Mouse (Mus musculus) heart, embryonic 11.5 days (tissue): ENCODE measurements around the gene Tcf20. TPM values are rescaled to one million over a fixed set of nuclear protein-coding genes. Genes with fewer than 3 reads are reported as not detected.

Experiments used
- ATAC-seq: fragments of 200-750 bp; cut with Nextera tagmentation; replicated peaks from 2 replicates; pipeline ENCODE4 v1.8.0; 2017; ENCODE audit warnings: moderate library complexity; ENCODE audit not compliant: insufficient number of reproducible peaks, low FRiP score, low TSS enrichment
- H3K27ac ChIP-seq: fragments of 300-500 bp; sonication (generic); 2 replicates; pipeline ENCODE4 v1.5.1; 2014; ENCODE audit warnings: mild to moderate bottlenecking, low read depth, low read length
- H3K27me3 ChIP-seq: fragments of 300-500 bp; sonication (generic); 2 replicates; pipeline ENCODE4 v1.6.1; 2014; ENCODE audit warnings: mild to moderate bottlenecking, low read length, mixed read lengths; ENCODE audit not compliant: control insufficient read depth, insufficient read depth
- H3K36me3 ChIP-seq: fragments of 300-500 bp; sonication (generic); 2 replicates; pipeline ENCODE4 v1.6.1; 2014; ENCODE audit warnings: mild to moderate bottlenecking, low read length, moderate library complexity, mixed read lengths; ENCODE audit not compliant: control insufficient read depth, insufficient read depth
- H3K4me1 ChIP-seq: fragments of 300-500 bp; sonication (generic); 2 replicates; pipeline ENCODE4 v1.6.1; 2014; ENCODE audit warnings: low read length; ENCODE audit not compliant: control insufficient read depth, insufficient read depth
- H3K4me2 ChIP-seq: fragments of 300-500 bp; sonication (generic); 2 replicates; pipeline ENCODE4 v1.6.1; 2014; ENCODE audit warnings: mild to moderate bottlenecking, moderate library complexity
- H3K4me3 ChIP-seq: fragments of 300-500 bp; sonication (generic); 2 replicates; pipeline ENCODE4 v1.5.1; 2014; ENCODE audit warnings: low read depth, low read length
- H3K9ac ChIP-seq: fragments of 300-500 bp; sonication (generic); 2 replicates; pipeline ENCODE4 v1.6.1; 2014; ENCODE audit warnings: mild to moderate bottlenecking, low read depth, low read length, moderate library complexity
- H3K9me3 ChIP-seq: fragments of 300-500 bp; sonication (generic); replicated peaks from 2 replicates; pipeline ENCODE4 v1.6.1; 2016; ENCODE audit warnings: low read length; ENCODE audit not compliant: control insufficient read depth
- WGBS: fragments of 180-500 bp; shearing (Covaris S2); extraction: QIAGEN DNeasy Blood & Tissue Kit; methylation state at CpG from one replicate; pipeline ENCODE4 v1.1.7; 2014; ENCODE audit not compliant: insufficient replicate concordance; 5-methylcytosine and 5-hydroxymethylcytosine counted together
- polyA plus RNA-seq: library from polyadenylated mRNA; unstranded; fragments of >200 nt; fragmentation: Nextera tagmentation; extraction: Ambion mirVana; gene quantifications from 2 replicates; pipeline ENCODE4 v1.2.1, GENCODE M21; 2014

Gene Tcf20
- polyA plus RNA-seq, 1 experiment from 2014 or later = 6.7 TPM

GRCm38 (mm10) chr15:82822347-82822746 is 165.3 kb downstream of the Tcf20 start:
- H3K27me3 ChIP-seq = no peaks in the 10 kb centered on the region
- H3K9me3 ChIP-seq = no peaks in the 10 kb centered on the region
- no peaks in the 10 kb centered on the region; the same call in 1 of the 2 replicates for H3K36me3 ChIP-seq
- no peaks in the 10 kb centered on the region for H3K4me1 ChIP-seq
- no peak overlapping the region for H3K9ac ChIP-seq
- no peak for ATAC-seq
- no peak overlapping the region for H3K4me3 ChIP-seq
- 81% methylated on average over 3 of the region's 4 CpGs for WGBS
- H3K27ac ChIP-seq = no peak overlapping the region
- no peak overlapping the region for H3K4me2 ChIP-seq

- no peaks in the 10 kb centered on the region for H3K9me3 ChIP-seq
- H3K4me2 ChIP-seq = no peak overlapping the region
- H3K27ac ChIP-seq = no peak overlapping the region
- H3K4me3 ChIP-seq = no peak overlapping the region
- H3K27me3 ChIP-seq = no peaks in the 10 kb centered on the region
- H3K4me1 ChIP-seq = no peaks in the 10 kb centered on the region
- H3K36me3 ChIP-seq = no peaks in the 10 kb centered on the region; the same call in 1 of the 2 replicates
- WGBS = 71% methylated on average over 1 of the region's 1 CpGs
- ATAC-seq = no peak
- no peak overlapping the region for H3K9ac ChIP-seq
These were observed 166.0 kb downstream of the Tcf20 start for GRCm38 (mm10) chr15:82821657-82822056.

DNA sequence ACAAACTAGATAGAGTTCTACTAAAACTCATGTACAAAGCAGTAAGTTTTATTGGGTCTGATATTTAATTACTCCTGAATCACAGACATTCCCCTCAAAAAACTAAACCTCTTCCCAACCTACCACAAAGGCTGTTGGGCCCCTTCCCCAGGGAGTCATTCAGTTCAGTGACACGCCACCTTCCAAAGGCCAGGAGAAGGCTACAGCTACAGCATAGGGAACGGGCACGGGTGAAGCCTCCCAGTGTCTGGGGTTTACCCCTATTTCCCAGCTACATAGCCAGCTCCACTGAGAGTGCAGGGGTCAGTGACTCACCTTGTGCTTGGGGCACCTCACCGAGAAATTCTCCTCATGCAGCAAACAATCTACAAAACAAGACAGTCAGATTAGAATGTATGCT is 172.4 kb downstream of the Tcf20 start:
- H3K4me2 ChIP-seq = no peak overlapping the region
- 84% methylated on average over 4 of the region's 4 CpGs for WGBS
- H3K27me3 ChIP-seq = no peaks in the 10 kb centered on the region
- no peaks in the 10 kb centered on the region for H3K9me3 ChIP-seq
- H3K36me3 ChIP-seq = no peaks in the 10 kb centered on the region
- no peak overlapping the region for H3K27ac ChIP-seq
- H3K4me1 ChIP-seq = no peaks in the 10 kb centered on the region
- ATAC-seq = no peak
- H3K4me3 ChIP-seq = no peak overlapping the region
- H3K9ac ChIP-seq = no peak overlapping the region

DNA sequence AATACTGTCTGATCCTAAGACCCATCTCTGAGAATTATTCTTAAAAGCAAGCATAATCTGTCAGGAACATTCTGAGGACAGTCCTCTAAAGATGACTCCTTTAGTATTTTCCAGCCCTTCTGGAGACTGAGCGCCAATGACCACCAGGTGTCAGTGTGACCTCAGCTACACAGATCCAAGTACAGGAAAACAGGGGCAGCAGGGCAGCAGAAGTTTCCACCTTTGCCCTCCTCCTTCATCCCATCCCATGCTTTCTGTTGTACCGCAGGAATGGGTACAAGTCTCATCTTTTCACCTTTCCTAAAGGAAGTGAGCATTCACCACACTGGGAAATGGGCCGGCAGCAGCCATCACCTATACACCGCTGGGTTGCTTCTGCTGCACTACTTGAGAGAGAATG is 172.9 kb downstream of the Tcf20 start:
- H3K4me3 ChIP-seq = no peak overlapping the region
- H3K27me3 ChIP-seq = no peaks in the 10 kb centered on the region
- WGBS = 64% methylated on average over 4 of the region's 4 CpGs
- no peaks in the 10 kb centered on the region for H3K4me1 ChIP-seq
- H3K36me3 ChIP-seq = no peaks in the 10 kb centered on the region
- no peak for ATAC-seq
- no peak overlapping the region for H3K9ac ChIP-seq
- H3K27ac ChIP-seq = no peak overlapping the region
- no peak overlapping the region for H3K4me2 ChIP-seq
- H3K9me3 ChIP-seq = no peaks in the 10 kb centered on the region

- no peaks in the 10 kb centered on the region for H3K27me3 ChIP-seq
- no peak overlapping the region for H3K9ac ChIP-seq
- no peaks in the 10 kb centered on the region for H3K36me3 ChIP-seq
- no peak overlapping the region for H3K27ac ChIP-seq
- no peak overlapping the region for H3K4me3 ChIP-seq
- no peak for ATAC-seq
- no peaks in the 10 kb centered on the region for H3K4me1 ChIP-seq
- WGBS = 76% methylated on average over 7 of the region's 7 CpGs
- H3K9me3 ChIP-seq = no peaks in the 10 kb centered on the region
- H3K4me2 ChIP-seq = no peak overlapping the region
These were observed 173.4 kb downstream of the Tcf20 start for GRCm38 (mm10) chr15:82814321-82814720.

DNA sequence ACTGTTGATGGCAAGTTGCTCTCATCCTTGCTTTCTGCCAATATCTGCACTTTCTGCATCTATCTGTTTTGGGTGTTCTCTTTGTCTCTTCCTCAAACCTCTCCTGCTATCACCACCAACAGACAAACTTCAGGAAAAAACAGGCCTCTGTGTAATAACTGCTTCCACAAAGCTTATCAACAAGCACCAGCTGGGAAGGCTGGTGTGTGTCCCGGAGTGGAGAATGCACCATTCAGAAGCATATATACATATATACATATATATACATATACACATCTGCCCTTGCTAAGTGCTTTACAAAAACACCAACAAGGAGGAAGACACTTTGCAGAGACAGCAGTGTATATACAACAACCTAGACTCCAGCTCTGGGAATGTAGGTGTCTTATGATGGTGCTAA is 177.1 kb downstream of the Tcf20 start:
- WGBS = 76% methylated on average over 1 of the region's 1 CpGs
- no peak for ATAC-seq

DNA sequence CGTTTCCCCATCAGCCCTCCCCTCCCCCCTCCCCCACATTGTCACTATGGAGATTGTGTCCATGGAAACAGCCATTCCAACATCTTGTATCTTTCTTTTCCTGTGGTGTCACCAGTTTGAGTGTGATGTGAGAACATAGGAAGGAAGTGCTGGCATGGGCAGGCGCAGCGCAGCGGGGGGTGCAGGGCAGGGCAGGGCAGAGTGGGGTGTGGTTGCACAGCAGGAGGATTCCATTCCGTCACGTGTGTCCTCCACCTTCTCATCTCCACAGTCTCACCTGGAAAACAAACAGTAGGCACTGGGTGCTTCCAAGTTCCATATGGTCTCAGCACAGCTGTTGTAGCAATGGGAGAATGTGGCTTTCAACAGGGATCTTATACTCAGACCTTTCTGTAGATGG is 178.2 kb downstream of the Tcf20 start:
- 71% methylated on average over 6 of the region's 6 CpGs for WGBS
- Histone ChIP-seq H3K4me1 (no peaks in the 10 kb centered on the region), H3K27ac (no peak overlapping the region), H3K9ac (no peak overlapping the region), H3K4me2 (no peak overlapping the region), H3K27me3 (no peaks in the 10 kb centered on the region), H3K36me3 (no peaks in the 10 kb centered on the region), H3K4me3 (no peak overlapping the region), H3K9me3 (no peaks in the 10 kb centered on the region)
- no peak for ATAC-seq

More for the DNA sequence above, 177.1 kb downstream of the Tcf20 start:
- no peaks in the 10 kb centered on the region for H3K36me3 ChIP-seq
- H3K4me2 ChIP-seq = no peak overlapping the region
- H3K4me1 ChIP-seq = no peaks in the 10 kb centered on the region
- H3K9me3 ChIP-seq = no peaks in the 10 kb centered on the region
- H3K27ac ChIP-seq = no peak overlapping the region
- no peaks in the 10 kb centered on the region for H3K27me3 ChIP-seq
- no peak overlapping the region for H3K4me3 ChIP-seq
- no peak overlapping the region for H3K9ac ChIP-seq

DNA sequence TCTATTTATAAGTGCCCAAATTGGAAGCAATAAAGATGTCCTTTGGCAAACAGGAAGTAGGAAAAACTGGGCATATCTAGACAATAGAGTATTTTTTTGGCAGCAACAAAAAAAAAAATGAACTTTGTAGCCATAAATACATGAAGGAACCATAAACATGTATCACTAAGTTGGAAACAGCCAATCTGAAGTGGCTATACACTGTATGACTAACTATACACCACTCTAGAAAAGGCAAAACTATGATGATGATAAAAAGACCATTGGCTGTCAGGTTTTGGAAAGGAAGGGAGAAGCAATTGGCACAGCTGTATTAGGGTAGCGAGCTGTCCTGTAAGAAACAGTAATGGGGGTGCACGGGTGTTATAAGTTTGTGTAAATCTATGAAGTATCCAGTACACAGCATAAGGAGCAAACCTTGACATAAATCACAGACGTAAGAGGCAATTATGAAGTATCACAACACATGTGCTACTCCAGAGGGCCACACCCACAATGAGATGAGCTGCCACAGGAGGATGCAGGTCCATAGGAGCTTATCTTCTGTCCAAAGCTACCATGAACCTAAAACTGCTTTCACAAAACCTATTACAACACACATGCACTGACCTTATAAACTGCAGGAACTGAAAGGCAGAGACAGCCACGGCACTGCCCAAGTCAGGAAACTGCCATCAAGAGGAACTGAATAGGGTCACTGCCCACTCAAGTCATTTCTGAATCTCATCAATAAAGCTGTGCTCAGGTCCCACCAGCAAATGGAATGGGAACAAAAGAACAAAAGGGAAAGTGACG is 180.5 kb downstream of the Tcf20 start:
- Histone ChIP-seq H3K9ac (no peak overlapping the region), H3K9me3 (no peaks in the 10 kb centered on the region), H3K36me3 (no peaks in the 10 kb centered on the region), H3K4me1 (no peaks in the 10 kb centered on the region), H3K27me3 (no peaks in the 10 kb centered on the region), H3K27ac (no peak overlapping the region), H3K4me2 (no peak overlapping the region), H3K4me3 (no peak overlapping the region)
- 83% methylated on average over 5 of the region's 5 CpGs for WGBS
- ATAC-seq = no peak
